Mouse (Mus musculus): ENCODE measurements at regions not wholly inside any gene's neighbourhood (a gene's known extent, or its start where the extent isn't known, plus 50 kb on each side); places are given as distances from the start of the nearest gene placed in this dataset.

DNA sequence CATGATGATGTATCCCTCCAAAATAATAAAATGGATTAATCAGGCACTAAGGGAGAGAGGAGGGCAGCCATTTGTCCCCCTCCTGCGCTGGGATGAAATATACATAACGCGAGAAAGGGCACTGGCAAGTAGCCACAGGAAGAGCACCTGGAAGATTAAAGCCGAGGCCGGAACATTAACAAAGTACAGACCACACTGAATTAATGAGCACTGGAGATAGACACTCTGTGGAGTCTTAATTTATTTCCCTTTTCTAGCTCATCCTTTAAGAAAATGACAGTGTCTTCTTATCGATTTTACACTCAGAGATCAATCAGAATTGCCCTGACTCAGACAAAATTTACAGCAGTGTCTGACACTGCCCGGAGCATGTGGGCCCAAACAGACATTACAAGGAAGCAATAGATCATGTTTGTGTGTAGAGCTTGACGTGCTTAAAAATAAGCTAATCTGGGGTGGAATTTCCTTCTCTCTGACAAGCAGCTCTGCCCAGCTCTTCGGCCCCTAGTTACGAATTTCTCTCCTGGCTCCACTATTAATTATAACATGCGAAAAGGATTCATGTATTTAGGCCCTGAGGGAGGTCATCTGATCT is 143.0 kb upstream of the Sp8 start:
- WGBS, result 41% methylated on average over 11 of the region's 11 CpGs
- H3K36me3 ChIP-seq, result no peaks in the 10 kb centered on the region
- no peaks in the 10 kb centered on the region for H3K27me3 ChIP-seq (ENCODE audit: low read depth, poor library complexity, severe bottlenecking)
- 0 out of 2 replicates have a peak, but pooled peaks cover 5% of the 10 kb centered on the region for H3K4me1 ChIP-seq
- H3K9me3 ChIP-seq (replicated peaks), result no peaks in the 10 kb centered on the region
- no peak overlapping the region for H3K27ac ChIP-seq
- no peak for DNase-seq (ENCODE audit: low spot score)
- H3K4me3 ChIP-seq, result no peak overlapping the region

DNA sequence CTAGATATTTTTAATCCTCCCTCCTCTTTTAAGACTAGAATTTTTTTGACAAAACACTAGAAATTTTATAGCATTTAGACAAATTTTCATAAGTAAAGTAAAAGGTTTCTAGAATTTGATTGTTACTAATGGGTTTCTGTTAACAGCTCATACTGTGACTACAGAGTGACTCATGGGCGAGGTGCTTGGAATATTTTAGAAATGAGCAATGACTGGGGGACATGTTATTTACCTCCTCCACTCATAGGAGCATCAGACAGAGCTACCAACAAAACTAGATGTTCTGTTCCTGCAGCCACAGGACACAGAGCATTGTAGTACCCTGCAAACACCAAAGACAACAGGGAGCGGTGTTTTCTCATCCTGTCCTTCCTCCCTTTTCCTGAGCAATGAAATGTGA is 144.3 kb upstream of the Sp8 start:
- H3K36me3 ChIP-seq, result no peaks in the 10 kb centered on the region
- no peaks in the 10 kb centered on the region for H3K27me3 ChIP-seq (ENCODE audit: low read depth, poor library complexity, severe bottlenecking)
- 81% methylated on average over 2 of the region's 2 CpGs for WGBS
- no peaks in the 10 kb centered on the region for H3K9me3 ChIP-seq (replicated peaks)
- no peak overlapping the region for H3K27ac ChIP-seq
- DNase-seq (ENCODE audit: low spot score), result no peak
- H3K4me1 ChIP-seq, result 0 out of 2 replicates have a peak, but pooled peaks cover 5% of the 10 kb centered on the region
- no peak overlapping the region for H3K4me3 ChIP-seq

- H3K4me3 ChIP-seq, result no peak overlapping the region
- H3K4me1 ChIP-seq, result 0 out of 2 replicates have a peak, but pooled peaks cover 2% of the 10 kb centered on the region
- H3K36me3 ChIP-seq, result no peaks in the 10 kb centered on the region
- H3K27me3 ChIP-seq (ENCODE audit: low read depth, poor library complexity, severe bottlenecking), result no peaks in the 10 kb centered on the region
- H3K9me3 ChIP-seq (replicated peaks), result no peaks in the 10 kb centered on the region
- no peak overlapping the region for H3K27ac ChIP-seq
- no peak for DNase-seq (ENCODE audit: low spot score)
Observed at GRCm38 (mm10) chr12:118698110-118698509, 148.0 kb upstream of the Sp8 start.

- 91% methylated on average over 2 of the region's 2 CpGs for WGBS
- no peaks in the 10 kb centered on the region for H3K4me1 ChIP-seq
- no peaks in the 10 kb centered on the region for H3K36me3 ChIP-seq
- DNase-seq (ENCODE audit: low spot score), result no peak
- no peaks in the 10 kb centered on the region for H3K9me3 ChIP-seq (replicated peaks)
- H3K4me3 ChIP-seq, result no peak overlapping the region
- no peaks in the 10 kb centered on the region for H3K27me3 ChIP-seq (ENCODE audit: low read depth, poor library complexity, severe bottlenecking)
- H3K27ac ChIP-seq, result no peak overlapping the region
Observed at GRCm38 (mm10) chr12:118694701-118695100, 151.4 kb upstream of the Sp8 start.

DNA sequence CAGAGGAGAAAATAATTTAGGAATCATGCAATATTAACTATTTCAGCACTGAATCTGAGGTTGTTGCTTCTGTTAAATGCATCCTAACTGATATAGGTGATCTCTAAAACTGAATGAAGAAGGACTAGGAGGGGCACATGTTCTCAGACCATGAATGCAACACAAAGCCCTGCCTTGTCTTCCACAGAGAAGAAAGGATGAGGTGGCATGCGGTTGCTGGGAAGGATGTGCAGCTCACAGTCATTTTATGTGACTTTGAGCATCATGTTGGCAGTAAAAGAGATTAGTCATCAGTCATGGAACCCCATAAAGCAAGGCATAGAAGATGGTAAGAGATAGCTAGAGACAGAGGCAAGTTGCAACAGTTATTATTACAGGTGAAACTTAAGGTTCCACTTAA is 163.2 kb upstream of the Sp8 start:
- Histone ChIP-seq H3K4me1 (no peaks in the 10 kb centered on the region), H3K4me3 (no peak overlapping the region), H3K27me3 (ENCODE audit: low read depth, poor library complexity, severe bottlenecking) (no peaks in the 10 kb centered on the region), H3K36me3 (no peaks in the 10 kb centered on the region), H3K9me3 (replicated peaks) (no peaks in the 10 kb centered on the region), H3K27ac (no peak overlapping the region)
- no peak for DNase-seq (ENCODE audit: low spot score)
- 92% methylated on average over 1 of the region's 1 CpGs for WGBS

DNA sequence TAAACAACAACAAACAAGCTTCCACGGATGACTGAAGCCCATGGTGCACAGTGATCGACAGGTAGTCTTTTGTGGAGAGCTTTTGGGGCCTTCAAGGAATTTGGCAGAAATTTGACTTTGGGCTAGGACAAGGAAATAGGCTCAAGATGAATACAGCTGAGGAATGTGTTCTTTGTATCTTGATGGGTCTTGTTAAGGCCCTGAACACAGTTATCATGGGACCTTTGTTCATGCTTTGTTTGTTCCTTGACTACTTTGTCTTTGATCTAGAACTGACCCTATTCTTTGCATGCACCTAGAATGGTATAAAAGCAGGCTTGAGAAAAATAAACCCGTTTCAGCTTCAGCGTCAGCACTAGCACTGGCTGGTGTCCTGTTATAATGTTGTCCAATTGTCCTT is 168.1 kb upstream of the Sp8 start:
- WGBS, result 92% methylated on average over 4 of the region's 4 CpGs
- Histone ChIP-seq H3K4me1 (no peaks in the 10 kb centered on the region), H3K27me3 (ENCODE audit: low read depth, poor library complexity, severe bottlenecking) (no peaks in the 10 kb centered on the region), H3K9me3 (replicated peaks) (no peaks in the 10 kb centered on the region), H3K4me3 (no peak overlapping the region), H3K27ac (no peak overlapping the region), H3K36me3 (no peaks in the 10 kb centered on the region)
- DNase-seq (ENCODE audit: low spot score), result no peak

GRCm38 (mm10) chr12:118661575-118661974 is 184.6 kb upstream of the Sp8 start:
- no peak overlapping the region for H3K27ac ChIP-seq
- H3K4me1 ChIP-seq, result peaks cover 22% of the 10 kb centered on the region
- H3K9me3 ChIP-seq (replicated peaks), result no peaks in the 10 kb centered on the region
- no peak for DNase-seq (ENCODE audit: low spot score)
- peaks cover 6% of the 10 kb centered on the region for H3K27me3 ChIP-seq (ENCODE audit: low read depth, poor library complexity, severe bottlenecking)
- H3K4me3 ChIP-seq, result no peak overlapping the region
- 33% methylated on average over 9 of the region's 9 CpGs for WGBS
- H3K36me3 ChIP-seq, result no peaks in the 10 kb centered on the region

GRCm38 (mm10) chr12:118661214-118661486 is 185.0 kb upstream of the Sp8 start:
- H3K4me1 ChIP-seq, result peaks cover 22% of the 10 kb centered on the region
- peaks cover 6% of the 10 kb centered on the region for H3K27me3 ChIP-seq (ENCODE audit: low read depth, poor library complexity, severe bottlenecking)
- H3K9me3 ChIP-seq (replicated peaks), result no peaks in the 10 kb centered on the region
- H3K36me3 ChIP-seq, result no peaks in the 10 kb centered on the region
- H3K27ac ChIP-seq, result no peak overlapping the region
- WGBS, result 2% methylated on average over 5 of the region's 5 CpGs
- no peak for DNase-seq (ENCODE audit: low spot score)
- no peak overlapping the region for H3K4me3 ChIP-seq

- Histone ChIP-seq H3K27ac (no peak overlapping the region), H3K27me3 (ENCODE audit: low read depth, poor library complexity, severe bottlenecking) (peaks cover 6% of the 10 kb centered on the region), H3K4me3 (peak overlapping the region; percentile 17; the same call in 1 of the 2 replicates), H3K9me3 (replicated peaks) (no peaks in the 10 kb centered on the region), H3K36me3 (no peaks in the 10 kb centered on the region), H3K4me1 (peaks cover 22% of the 10 kb centered on the region)
- WGBS, result 5% methylated on average over 12 of the region's 12 CpGs
- DNase-seq (ENCODE audit: low spot score), result no peak
Observed at GRCm38 (mm10) chr12:118660384-118661213, 185.5 kb upstream of the Sp8 start.

DNA sequence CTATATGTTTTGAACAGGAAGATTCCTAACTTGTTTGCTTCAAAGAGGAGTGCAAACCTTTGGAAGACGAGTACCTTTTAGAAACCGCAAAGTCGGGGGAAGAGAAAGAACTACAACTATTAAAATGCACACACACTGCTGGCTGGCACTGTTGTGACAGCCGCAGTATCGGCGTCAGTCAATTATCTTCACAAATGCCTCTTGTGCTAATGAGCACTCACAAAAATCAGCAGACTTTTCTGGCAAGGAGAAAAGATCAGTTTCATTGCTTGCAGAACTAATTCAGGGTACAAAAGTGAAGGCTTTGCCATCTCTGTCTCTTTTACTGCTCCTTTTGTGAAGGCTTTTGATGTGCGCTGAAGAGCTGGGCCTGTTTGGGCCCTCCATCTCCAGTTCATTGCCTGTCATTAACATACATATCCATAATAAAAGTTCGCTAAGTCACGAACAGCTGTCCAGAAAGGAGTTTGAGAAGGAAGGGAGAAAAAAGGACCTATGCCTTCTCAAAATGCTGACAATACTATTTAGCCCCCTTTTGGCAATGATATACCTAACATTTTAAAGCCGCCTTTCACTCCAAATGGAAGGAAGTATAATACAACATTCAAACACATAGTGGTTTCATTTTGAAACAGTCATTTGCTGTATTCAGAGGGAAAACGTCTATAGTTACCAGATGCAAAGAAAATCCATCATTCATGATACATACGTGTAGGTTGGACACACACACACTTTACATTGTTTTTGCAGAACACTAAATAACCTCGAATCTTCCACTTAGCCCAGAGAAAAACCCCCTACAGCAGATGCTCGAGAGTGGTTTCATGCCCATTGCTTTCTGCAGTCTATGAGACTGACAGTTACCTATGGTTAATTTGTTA is 186.6 kb upstream of the Sp8 start:
- no peaks in the 10 kb centered on the region for H3K36me3 ChIP-seq
- no peak overlapping the region for H3K27ac ChIP-seq
- 25% methylated on average over 14 of the region's 14 CpGs for WGBS
- H3K4me3 ChIP-seq, result no peak overlapping the region
- H3K4me1 ChIP-seq, result peaks cover 22% of the 10 kb centered on the region
- H3K9me3 ChIP-seq (replicated peaks), result no peaks in the 10 kb centered on the region
- peaks cover 6% of the 10 kb centered on the region for H3K27me3 ChIP-seq (ENCODE audit: low read depth, poor library complexity, severe bottlenecking)
- DNase-seq (ENCODE audit: low spot score), result no peak

GRCm38 (mm10) chr12:118650483-118651160 is 195.5 kb upstream of the Sp8 start:
- Histone ChIP-seq H3K4me3 (no peak overlapping the region), H3K4me1 (peaks cover 5% of the 10 kb centered on the region; the same call in 1 of the 2 replicates), H3K27me3 (ENCODE audit: low read depth, poor library complexity, severe bottlenecking) (no peaks in the 10 kb centered on the region), H3K27ac (no peak overlapping the region; the same call in 1 of the 2 replicates), H3K36me3 (no peaks in the 10 kb centered on the region), H3K9me3 (replicated peaks) (no peaks in the 10 kb centered on the region)
- 43% methylated on average over 4 of the region's 4 CpGs for WGBS
- no peak for DNase-seq (ENCODE audit: low spot score)

DNA sequence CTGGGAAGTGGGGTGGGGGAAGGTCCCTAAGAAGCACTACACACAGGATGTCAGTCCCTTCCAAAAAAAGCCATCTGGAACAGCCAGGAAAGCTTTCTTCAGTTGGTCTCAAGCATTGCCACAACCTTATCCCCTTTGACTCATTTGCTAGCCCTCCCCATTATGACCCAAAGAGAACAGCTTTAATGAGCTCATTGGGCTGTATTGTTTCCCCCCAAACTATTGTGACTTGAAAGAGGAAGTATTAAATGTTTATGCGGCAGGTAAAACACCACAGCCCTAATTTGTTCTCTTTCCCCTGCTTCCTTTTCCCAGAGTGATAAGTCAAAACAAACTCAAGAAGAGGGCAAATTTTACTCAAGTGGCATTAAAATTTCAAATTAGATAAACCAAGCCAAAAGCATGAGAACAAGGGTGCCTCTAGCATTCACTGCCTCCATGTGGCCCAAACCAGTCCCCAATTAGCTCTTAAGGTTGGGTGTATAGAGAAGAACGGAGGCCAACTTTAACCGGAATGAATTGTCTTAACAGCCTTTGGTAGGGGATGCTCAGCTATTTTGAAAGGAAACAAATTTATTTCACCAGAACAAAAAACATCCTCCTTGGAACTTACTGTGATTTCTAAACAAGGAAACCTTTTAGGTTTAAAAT is 196.7 kb upstream of the Sp8 start:
- Histone ChIP-seq H3K36me3 (no peaks in the 10 kb centered on the region), H3K27me3 (ENCODE audit: low read depth, poor library complexity, severe bottlenecking) (no peaks in the 10 kb centered on the region), H3K4me3 (no peak overlapping the region), H3K4me1 (peaks cover 5% of the 10 kb centered on the region; the same call in 1 of the 2 replicates), H3K27ac (no peak overlapping the region), H3K9me3 (replicated peaks) (no peaks in the 10 kb centered on the region)
- 83% methylated on average over 3 of the region's 3 CpGs for WGBS
- DNase-seq (ENCODE audit: low spot score), result no peak
